Mouse (Mus musculus) frontal cortex, adult (tissue): ENCODE data around the gene Gm20388.

Experiments used
- ATAC-seq: cut with Nextera tagmentation; 2 replicates; pipeline ENCODE4 v1.9.2; 2017; ENCODE audit warnings: mild to moderate bottlenecking, moderate library complexity, mixed read lengths; ENCODE audit not compliant: low TSS enrichment

The Gm20388 gene

GRCm38 (mm10) chr8:122902581-122902980 is 2991.9 kb downstream of the Gm20388 start:
- ATAC-seq = no peak

- ATAC-seq = no peak
These were observed 2992.4 kb downstream of the Gm20388 start for GRCm38 (mm10) chr8:122903002-122903401.

GRCm38 (mm10) chr8:122904496-122904895 is 2993.9 kb downstream of the Gm20388 start:
- ATAC-seq = no peak

GRCm38 (mm10) chr8:122905346-122905745 is 2994.7 kb downstream of the Gm20388 start:
- ATAC-seq = no peak

GRCm38 (mm10) chr8:122906463-122907021 is 2995.9 kb downstream of the Gm20388 start:
- peak; percentile 73 for ATAC-seq

- ATAC-seq = no peak
These were observed 3001.5 kb downstream of the Gm20388 start for GRCm38 (mm10) chr8:122912150-122912549.

GRCm38 (mm10) chr8:122912871-122913270 is 3002.2 kb downstream of the Gm20388 start:
- no peak for ATAC-seq

- ATAC-seq = no peak
These were observed 3006.1 kb downstream of the Gm20388 start for GRCm38 (mm10) chr8:122916766-122917165.

GRCm38 (mm10) chr8:122917531-122918392 is 3007.1 kb downstream of the Gm20388 start:
- peak; percentile 78 for ATAC-seq

- ATAC-seq = no peak
These were observed 3007.9 kb downstream of the Gm20388 start for GRCm38 (mm10) chr8:122918438-122919107.

- no peak for ATAC-seq
These were observed 3010.2 kb downstream of the Gm20388 start for GRCm38 (mm10) chr8:122920890-122921289.

GRCm38 (mm10) chr8:122922945-122923344 is 3012.3 kb downstream of the Gm20388 start:
- no peak for ATAC-seq

- peak; percentile 33; the same call in 1 of the 2 replicates for ATAC-seq
These were observed 3012.9 kb downstream of the Gm20388 start for GRCm38 (mm10) chr8:122923431-122924090.

- 0 out of 2 replicates have a peak, but pooled peaks have one; percentile 6 for ATAC-seq
These were observed 3013.4 kb downstream of the Gm20388 start for GRCm38 (mm10) chr8:122924091-122924490.

GRCm38 (mm10) chr8:122925939-122926722 is 3015.5 kb downstream of the Gm20388 start:
- ATAC-seq = no peak

- ATAC-seq = no peak
These were observed 3016.1 kb downstream of the Gm20388 start for GRCm38 (mm10) chr8:122926782-122927181.

- ATAC-seq = no peak
These were observed 3017.2 kb downstream of the Gm20388 start for GRCm38 (mm10) chr8:122927841-122928240.

GRCm38 (mm10) chr8:122928631-122929224 is 3018.1 kb downstream of the Gm20388 start:
- no peak for ATAC-seq

GRCm38 (mm10) chr8:122931834-122932560 is 3021.4 kb downstream of the Gm20388 start:
- ATAC-seq = peak; percentile 74

GRCm38 (mm10) chr8:122932561-122932959 is 3021.9 kb downstream of the Gm20388 start:
- ATAC-seq = no peak
